12 mouse cellular contexts compared by ENCODE assay signal in the genomic region with DNA sequence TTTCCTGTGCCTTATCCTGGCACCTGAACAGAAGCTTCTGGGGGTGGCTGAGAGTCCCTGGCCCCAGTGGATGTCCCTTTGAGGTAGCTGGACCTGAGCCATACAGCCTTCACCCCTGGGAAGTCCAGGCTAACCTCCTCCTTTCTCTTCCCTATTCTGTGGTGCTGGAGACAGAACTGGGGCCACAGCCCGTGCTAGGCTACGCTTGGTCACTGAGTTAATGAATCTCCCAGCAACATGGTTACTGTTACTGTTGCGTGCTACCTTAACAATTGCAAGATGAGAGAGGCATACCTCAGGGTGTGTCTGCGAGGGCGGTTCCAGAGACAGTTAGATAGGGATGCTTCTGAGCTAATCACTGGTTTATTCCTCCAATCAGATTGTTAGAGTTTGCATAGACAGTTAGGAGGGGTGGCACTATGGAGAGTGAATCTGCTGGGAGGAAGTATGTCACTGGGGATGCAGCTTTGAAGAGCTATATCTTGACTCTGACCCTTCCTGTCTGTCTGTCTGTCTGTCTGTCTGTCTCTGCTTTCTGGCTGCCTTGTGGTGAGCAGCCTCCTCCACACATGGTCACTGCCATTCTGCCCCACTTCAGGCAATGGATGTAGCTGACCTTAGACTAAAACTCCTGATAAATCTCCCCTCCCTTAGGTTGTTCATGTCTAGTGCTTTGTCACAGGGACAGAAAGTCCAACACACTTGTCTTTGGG. TPM values are rescaled to one million over a fixed set of nuclear protein-coding genes. Genes with fewer than 3 reads are reported as not detected.
DNase-seq lines count a peak whose midpoint lies in the region; ATAC-seq and TF ChIP-seq lines count a peak whose summit lies in the region.
"Had no signal": no experiment of that assay in that cellular context is flagged by ENCODE, and none has a peak within 500 bp of the region (broad histone marks: within the 10 kb centered on the region; RNA-seq: fewer than 3 reads in every experiment).

No protein-coding gene starts in this region.

- H3K27ac ChIP-seq in forebrain, embryonic 10.5 days: peak overlapping the region; percentile 66
- H3K27ac ChIP-seq in forebrain, embryonic 11.5 days (ENCODE audit: low read depth, low read length): no peak overlapping the region
- H3K27ac ChIP-seq in forebrain, postnatal 0 days (ENCODE audit: low read depth, low read length): no peak overlapping the region; the same call in 1 of the 2 replicates
- H3K27ac ChIP-seq in stomach, postnatal 0 days (replicated peaks): no peak overlapping the region

- peaks cover 71% of the 10 kb centered on the region for H3K4me1 ChIP-seq in forebrain, embryonic 10.5 days
- H3K4me1 ChIP-seq in forebrain, embryonic 11.5 days (replicated peaks; ENCODE audit: control insufficient read depth, insufficient read depth, low read length): peaks cover 27% of the 10 kb centered on the region
- peaks cover 90% of the 10 kb centered on the region for H3K4me1 ChIP-seq in G1E (ENCODE audit: insufficient read depth, low read depth, low read length)
- H3K4me1 ChIP-seq in forebrain, postnatal 0 days (ENCODE audit: insufficient read depth): peaks cover 6% of the 10 kb centered on the region
- peaks cover 4% of the 10 kb centered on the region for H3K4me1 ChIP-seq in stomach, postnatal 0 days (replicated peaks; ENCODE audit: control insufficient read depth, insufficient read depth)

- no peak for TF ChIP-seq CTCF in G1E (IDR thresholded peaks at IDR 0.05; ENCODE audit: low read depth, low read length)
- TF ChIP-seq CTCF in forebrain, postnatal 0 days (IDR thresholded peaks at IDR 0.05; ENCODE audit: low read depth): no peak
- TF ChIP-seq CTCF in stomach, postnatal 0 days (IDR thresholded peaks at IDR 0.05; ENCODE audit: low read depth): no peak

- 68% methylated on average over 5 of the region's 5 CpGs for WGBS in forebrain, embryonic 10.5 days
- 76% methylated on average over 5 of the region's 5 CpGs for WGBS in forebrain, embryonic 11.5 days
- WGBS in forebrain, postnatal 0 days: 69% methylated on average over 5 of the region's 5 CpGs
- 86% methylated on average over 5 of the region's 5 CpGs for WGBS in stomach, postnatal 0 days

- no peak overlapping the region for H3K4me3 ChIP-seq in forebrain, embryonic 10.5 days
- H3K4me3 ChIP-seq in forebrain, embryonic 11.5 days (ENCODE audit: low read depth, low read length): no peak overlapping the region
- H3K4me3 ChIP-seq in G1E (ENCODE audit: low read depth, low read length): peak overlapping the region; percentile 56; the same call in 1 of the 2 replicates
- H3K4me3 ChIP-seq in forebrain, postnatal 0 days (ENCODE audit: low read depth, low read length): no peak overlapping the region
- no peak overlapping the region for H3K4me3 ChIP-seq in stomach, postnatal 0 days (ENCODE audit: low read depth, low read length)
- H3K4me3 ChIP-seq: limb, embryonic 10.5 days had no signal

- peaks cover 74% of the 10 kb centered on the region for H3K27me3 ChIP-seq in forebrain, embryonic 10.5 days (ENCODE audit: poor library complexity, severe bottlenecking)
- no peaks in the 10 kb centered on the region for H3K27me3 ChIP-seq in forebrain, embryonic 11.5 days (ENCODE audit: control insufficient read depth, insufficient read depth, low read length)
- H3K27me3 ChIP-seq in G1E (ENCODE audit: insufficient read depth, low read length): peaks cover 9% of the 10 kb centered on the region; the same call in 1 of the 2 replicates
- H3K27me3 ChIP-seq in forebrain, postnatal 0 days (ENCODE audit: insufficient read depth, low read length): no peaks in the 10 kb centered on the region
- H3K27me3 ChIP-seq in stomach, postnatal 0 days (ENCODE audit: control insufficient read depth, insufficient read depth, low read length): no peaks in the 10 kb centered on the region

- no peak overlapping the region for H3K4me2 ChIP-seq in forebrain, embryonic 11.5 days (ENCODE audit: low read depth, low read length, severe bottlenecking)
- no peak overlapping the region for H3K4me2 ChIP-seq in forebrain, postnatal 0 days (ENCODE audit: low read depth)
- no peak overlapping the region for H3K4me2 ChIP-seq in stomach, postnatal 0 days (replicated peaks; ENCODE audit: low read depth)

- no peak for DNase-seq in forebrain, embryonic 10.5 days (ENCODE audit: extremely low spot score, low spot score)
- no peak for DNase-seq in forebrain, embryonic 11.5 days (ENCODE audit: low spot score)
- DNase-seq in G1E (ENCODE audit: low spot score): peak; percentile 79
- DNase-seq in forebrain, postnatal 0 days: no peak
- no peak for DNase-seq in stomach, postnatal 0 days (ENCODE audit: low spot score)
- DNase-seq in lung, postnatal 4 days: no peak
- no peak for DNase-seq in yolk sac, embryonic 10.5 days (ENCODE audit: low spot score)
- DNase-seq: gastrocnemius, postnatal 25 days; lung, postnatal 36 days had no signal

- no peak for TF ChIP-seq EP300 in stomach, postnatal 0 days (optimal IDR thresholded peaks at IDR 0.05)

- no peak overlapping the region for H3K9ac ChIP-seq in forebrain, embryonic 11.5 days (ENCODE audit: low read length)
- H3K9ac ChIP-seq in forebrain, postnatal 0 days: no peak overlapping the region
- no peak overlapping the region for H3K9ac ChIP-seq in stomach, postnatal 0 days (ENCODE audit: low read length)

- no peaks in the 10 kb centered on the region for H3K9me3 ChIP-seq in forebrain, embryonic 10.5 days
- H3K9me3 ChIP-seq in forebrain, embryonic 11.5 days (ENCODE audit: control insufficient read depth, low read length): no peaks in the 10 kb centered on the region
- H3K9me3 ChIP-seq in G1E (replicated peaks): no peaks in the 10 kb centered on the region
- no peaks in the 10 kb centered on the region for H3K9me3 ChIP-seq in forebrain, postnatal 0 days (ENCODE audit: low read length)
- no peaks in the 10 kb centered on the region for H3K9me3 ChIP-seq in stomach, postnatal 0 days (ENCODE audit: control insufficient read depth, low read length)
- H3K9me3 ChIP-seq: limb, embryonic 10.5 days had no signal

- no peaks in the 10 kb centered on the region for H3K36me3 ChIP-seq in forebrain, embryonic 10.5 days (replicated peaks)
- H3K36me3 ChIP-seq in forebrain, embryonic 11.5 days (ENCODE audit: control insufficient read depth, insufficient read depth, low read length): no peaks in the 10 kb centered on the region
- no peaks in the 10 kb centered on the region for H3K36me3 ChIP-seq in G1E (replicated peaks)
- H3K36me3 ChIP-seq in forebrain, postnatal 0 days (ENCODE audit: insufficient read depth): no peaks in the 10 kb centered on the region
- no peaks in the 10 kb centered on the region for H3K36me3 ChIP-seq in stomach, postnatal 0 days (ENCODE audit: control insufficient read depth, insufficient read depth, low read length)
- H3K36me3 ChIP-seq: limb, embryonic 10.5 days had no signal

- no peak for ATAC-seq in forebrain, embryonic 11.5 days (replicated peaks; ENCODE audit: low FRiP score)
- peak; percentile 45 for ATAC-seq in G1E (ENCODE audit: extremely low read depth, insufficient number of reproducible peaks, low FRiP score, poor library complexity, severe bottlenecking)
- peak; percentile 32; the same call in 1 of the 2 replicates for ATAC-seq in forebrain, postnatal 0 days
- peak; percentile 58 for ATAC-seq in megakaryocyte, adult 5-6 weeks (ENCODE audit: poor library complexity, severe bottlenecking)
- ATAC-seq in stomach, postnatal 0 days (ENCODE audit: low FRiP score, low TSS enrichment): no peak

RNA-seq across cellular contexts. Expression of a gene that starts 20.1 kb away (rescaled TPM):
- 1.2 and 2.3 TPM in 2 replicates for polyA plus RNA-seq in forebrain, embryonic 10.5 days (2016; fragmentation: Nextera tagmentation; extraction: Ambion mirVana)
- 2.5 and 2.6 TPM in 2 replicates for polyA plus RNA-seq in forebrain, embryonic 11.5 days (2014; fragmentation: Nextera tagmentation; extraction: Ambion mirVana)
- total RNA-seq in G1E (2014; fragmentation: Nextera tagmentation) (not detected in 2 replicates), G1E (2017) (0.12 TPM in 1 of 2 replicates, not detected in the other)
- polyA plus RNA-seq in G1E (2012): not detected in 2 replicates
- 2.9 and 5.1 TPM in 2 replicates for total RNA-seq in forebrain, postnatal 0 days (2014; rRNA removed)
- 1.8 and 2.4 TPM in 2 replicates for polyA plus RNA-seq in forebrain, postnatal 0 days (2015; fragmentation: Nextera tagmentation; extraction: Ambion mirVana)
- total RNA-seq in megakaryocyte, adult 5-6 weeks (2015): not detected in 2 replicates
- not detected in 2 replicates for total RNA-seq in megakaryocyte, adult 5-6 weeks (2017)
- 1.3 and 1.6 TPM in 2 replicates for polyA plus RNA-seq in stomach, postnatal 0 days (2015; fragmentation: Nextera tagmentation; extraction: Ambion mirVana)
- total RNA-seq: hematopoietic stem cell, adult 5-6 weeks had no signal

RNA-seq across cellular contexts. Expression of a gene that starts 33.5 kb away (rescaled TPM):
- polyA plus RNA-seq in forebrain, embryonic 10.5 days (2016; fragmentation: Nextera tagmentation; extraction: Ambion mirVana): 0.36 and 0.90 TPM in 2 replicates
- 1.2 and 1.4 TPM in 2 replicates for polyA plus RNA-seq in forebrain, embryonic 11.5 days (2014; fragmentation: Nextera tagmentation; extraction: Ambion mirVana)
- not detected in 2 replicates for total RNA-seq in G1E (2014; fragmentation: Nextera tagmentation)
- 0.06 and 0.11 TPM in 2 replicates for total RNA-seq in G1E (2017)
- 0.04 and 0.10 TPM in 2 replicates for polyA plus RNA-seq in G1E (2012)
- 1.8 and 2.4 TPM in 2 replicates for total RNA-seq in forebrain, postnatal 0 days (2014; rRNA removed)
- polyA plus RNA-seq in forebrain, postnatal 0 days (2015; fragmentation: Nextera tagmentation; extraction: Ambion mirVana): 3.8 and 5.0 TPM in 2 replicates
- total RNA-seq in megakaryocyte, adult 5-6 weeks (2015): 0.21 and 0.33 TPM in 2 replicates
- total RNA-seq in megakaryocyte, adult 5-6 weeks (2017): 0.11 TPM in 1 of 2 replicates, not detected in the other
- polyA plus RNA-seq in stomach, postnatal 0 days (2015; fragmentation: Nextera tagmentation; extraction: Ambion mirVana): 4.7 and 5.3 TPM in 2 replicates
- total RNA-seq: hematopoietic stem cell, adult 5-6 weeks had no signal

Comparison
In these comparisons a context has a peak if more than half of its experiments do, and no peak if none do; other contexts are left out.
1. ATAC-seq: peak in G1E (single experiment), forebrain, postnatal 0 days (single experiment) and megakaryocyte, adult 5-6 weeks (single experiment); none in forebrain, embryonic 11.5 days (single experiment) and stomach, postnatal 0 days (single experiment).